Mouse (Mus musculus) limb, embryonic 11.5 days (tissue): ENCODE data around the gene Larp6. TPM values are rescaled to one million over a fixed set of nuclear protein-coding genes. Genes with fewer than 3 reads are reported as not detected.

Source experiments
- ATAC-seq: fragments of 200-750 bp; cut with Nextera tagmentation; 2 replicates; pipeline ENCODE4 v1.8.0; 2017; ENCODE audit warnings: low read depth; ENCODE audit not compliant: insufficient number of reproducible peaks, low FRiP score, low TSS enrichment
- DNase-seq: peaks from one replicate; pipeline ENCODE4 v3.0.0-alpha.2; 2015; ENCODE audit warnings: low spot score
- H3K27ac ChIP-seq: fragments of 300-500 bp; sonication (generic); replicated peaks from 2 replicates; pipeline ENCODE4 v1.5.1; 2014; ENCODE audit warnings: low read depth, mild to moderate bottlenecking, low read length
- H3K27me3 ChIP-seq: fragments of 300-500 bp; sonication (generic); 2 replicates; pipeline ENCODE4 v1.6.1; 2014; ENCODE audit warnings: mild to moderate bottlenecking, low read length, mixed read lengths; ENCODE audit not compliant: control insufficient read depth, insufficient read depth
- H3K36me3 ChIP-seq: fragments of 300-500 bp; sonication (generic); 2 replicates; pipeline ENCODE4 v1.6.1; 2014; ENCODE audit warnings: mild to moderate bottlenecking, low read length, moderate library complexity, mixed read lengths; ENCODE audit not compliant: control insufficient read depth, insufficient read depth
- H3K4me1 ChIP-seq: fragments of 300-500 bp; sonication (generic); 2 replicates; pipeline ENCODE4 v1.6.1; 2014; ENCODE audit warnings: low read length, mixed read lengths; ENCODE audit not compliant: control insufficient read depth, insufficient read depth
- H3K4me2 ChIP-seq: fragments of 300-500 bp; sonication (generic); 2 replicates; pipeline ENCODE4 v1.6.1; 2014; ENCODE audit warnings: low read depth, mild to moderate bottlenecking, moderate library complexity; ENCODE audit not compliant: severe bottlenecking
- H3K4me3 ChIP-seq: fragments of 300-500 bp; sonication (generic); 2 replicates; pipeline ENCODE4 v1.5.1; 2014; ENCODE audit warnings: low read depth, low read length
- H3K9ac ChIP-seq: fragments of 300-500 bp; sonication (generic); 2 replicates; pipeline ENCODE4 v1.6.1; 2014; ENCODE audit warnings: mild to moderate bottlenecking, low read length
- H3K9me3 ChIP-seq: fragments of 300-500 bp; sonication (generic); 2 replicates; pipeline ENCODE4 v1.6.1; 2016; ENCODE audit warnings: low read length; ENCODE audit not compliant: control insufficient read depth
- whole genome bisulfite sequencing: fragments of 180-500 bp; shearing (Covaris S2); extraction: QIAGEN DNeasy Blood & Tissue Kit; methylation state at CpG from one replicate; pipeline ENCODE4 v1.1.7; 2014; 5-methylcytosine and 5-hydroxymethylcytosine counted together
- polyA plus RNA-seq: library from polyadenylated mRNA; unstranded; fragments of >200 nt; fragmentation: Nextera tagmentation; extraction: Ambion mirVana; gene quantifications from 2 replicates; pipeline ENCODE4 v1.2.1, GENCODE M21; 2014

Larp6 gene
- polyA plus RNA-seq, 1 experiment from 2014 or later, result 1.3 TPM

DNA sequence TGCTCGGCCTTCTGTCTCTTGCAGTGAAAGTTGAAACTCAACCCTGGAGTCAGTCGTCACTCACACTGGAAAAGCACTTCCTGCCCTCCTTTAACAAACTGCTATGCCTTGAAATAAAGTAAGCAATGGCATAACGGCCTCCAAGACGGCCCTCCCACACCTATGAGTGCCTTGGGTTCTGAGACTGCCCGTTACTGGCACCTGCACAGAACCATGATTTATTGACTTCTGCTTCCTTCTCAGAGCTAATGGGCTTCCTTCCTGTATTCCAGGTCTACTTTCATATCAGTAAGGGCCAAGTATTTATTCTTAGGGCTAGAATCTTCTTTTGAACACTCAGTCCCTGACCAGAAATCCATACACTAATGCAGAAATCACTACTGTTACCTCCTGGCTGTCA lies 33.9 kb upstream of the Larp6 start:
- Histone ChIP-seq H3K9me3 (no peaks in the 10 kb centered on the region), H3K4me3 (no peak overlapping the region), H3K27me3 (no peaks in the 10 kb centered on the region), H3K36me3 (peaks cover 2% of the 10 kb centered on the region; the same call in 1 of the 2 replicates), H3K27ac (no peak overlapping the region), H3K4me2 (no peak overlapping the region), H3K4me1 (no peaks in the 10 kb centered on the region), H3K9ac (no peak overlapping the region)
- 75% methylated on average over 5 of the region's 5 CpGs for WGBS
- DNase-seq (no peak), ATAC-seq (no peak)

DNA sequence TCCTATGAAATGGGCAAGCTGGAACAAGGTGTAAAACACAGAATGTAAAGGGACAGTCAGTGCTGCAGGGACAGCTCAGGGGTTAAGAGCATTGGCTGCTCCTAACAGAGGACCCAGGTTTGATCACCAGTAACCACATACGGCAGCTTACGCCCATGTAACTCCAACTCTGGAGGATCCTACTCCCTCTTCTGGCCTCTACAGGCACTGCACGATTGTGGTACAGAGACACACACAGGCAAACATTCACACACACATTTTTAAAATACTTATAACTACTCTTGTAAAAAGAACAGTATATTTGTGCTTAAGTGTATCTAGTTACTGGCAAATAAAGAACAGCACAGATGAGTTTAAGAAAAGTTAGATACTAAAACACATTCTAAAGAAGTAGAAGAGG lies 31.8 kb upstream of the Larp6 start:
- WGBS, result 84% methylated on average over 3 of the region's 3 CpGs
- H3K36me3 ChIP-seq, result peaks cover 2% of the 10 kb centered on the region; the same call in 1 of the 2 replicates

DNA sequence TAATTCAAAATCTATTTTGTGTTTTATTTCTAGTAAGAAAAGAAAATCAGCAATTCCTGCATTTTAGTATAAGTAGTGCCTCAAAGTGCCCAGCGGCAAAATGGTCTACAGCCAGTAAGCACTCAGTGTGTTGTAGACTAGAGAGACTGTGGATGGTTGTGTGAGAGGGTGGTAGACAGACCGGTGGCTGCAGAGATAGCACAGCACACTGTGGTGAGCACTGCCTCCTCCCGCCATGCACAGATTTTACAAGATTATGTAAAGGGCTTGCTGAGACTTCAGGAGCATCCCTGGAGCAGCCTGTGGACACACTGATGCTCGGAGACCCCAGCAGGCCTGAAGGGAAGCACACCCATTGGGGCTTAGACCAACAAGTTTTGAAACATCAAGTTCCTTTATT lies 30.0 kb upstream of the Larp6 start:
- H3K9me3 ChIP-seq, result no peaks in the 10 kb centered on the region
- DNase-seq (no peak), ATAC-seq (no peak)
- no peaks in the 10 kb centered on the region for H3K27me3 ChIP-seq
- H3K36me3 ChIP-seq, result peaks cover 2% of the 10 kb centered on the region; the same call in 1 of the 2 replicates
- H3K9ac ChIP-seq, result no peak overlapping the region
- H3K4me1 ChIP-seq, result no peaks in the 10 kb centered on the region
- H3K4me2 ChIP-seq, result no peak overlapping the region
- H3K4me3 ChIP-seq, result no peak overlapping the region
- H3K27ac ChIP-seq, result no peak overlapping the region
- 89% methylated on average over 4 of the region's 4 CpGs for WGBS

More for the DNA sequence above, 31.8 kb upstream of the Larp6 start:
- Histone ChIP-seq H3K27me3 (no peaks in the 10 kb centered on the region), H3K9ac (no peak overlapping the region), H3K27ac (no peak overlapping the region), H3K4me2 (no peak overlapping the region), H3K4me1 (no peaks in the 10 kb centered on the region), H3K4me3 (no peak overlapping the region), H3K9me3 (no peaks in the 10 kb centered on the region)
- DNase-seq (no peak), ATAC-seq (no peak)

DNA sequence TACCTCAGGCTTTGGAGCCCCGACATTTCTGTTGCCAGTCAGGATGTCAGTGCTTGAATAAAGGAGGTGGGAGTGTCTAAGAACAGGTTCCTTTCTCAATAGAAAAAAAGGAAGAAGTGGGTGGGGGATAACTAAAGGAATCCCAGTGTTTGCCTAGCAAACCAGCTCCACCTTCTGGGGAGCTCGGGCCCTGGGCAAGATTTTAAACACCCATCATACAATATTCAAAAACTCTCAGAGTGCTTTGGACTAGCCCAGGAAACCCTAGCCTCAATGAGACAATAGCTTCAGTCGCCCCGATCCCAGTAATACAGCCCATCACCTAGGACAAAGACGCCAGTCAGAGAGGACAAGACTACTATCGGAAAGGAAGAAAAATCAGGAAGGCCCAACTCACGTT lies 25.4 kb upstream of the Larp6 start:
- 2% methylated on average over 7 of the region's 7 CpGs for WGBS
- Histone ChIP-seq H3K4me3 (peak overlapping the region; percentile 69), H3K9me3 (no peaks in the 10 kb centered on the region), H3K4me1 (0 out of 2 replicates have a peak, but pooled peaks cover 3% of the 10 kb centered on the region), H3K27ac (no peak overlapping the region), H3K9ac (peak overlapping the region; percentile 56; the same call in 1 of the 2 replicates), H3K36me3 (peaks cover 2% of the 10 kb centered on the region; the same call in 1 of the 2 replicates), H3K27me3 (no peaks in the 10 kb centered on the region), H3K4me2 (peak overlapping the region; percentile 53)
- ATAC-seq, result 0 out of 2 replicates have a peak, but pooled peaks have one; percentile 17
- no peak for DNase-seq

DNA sequence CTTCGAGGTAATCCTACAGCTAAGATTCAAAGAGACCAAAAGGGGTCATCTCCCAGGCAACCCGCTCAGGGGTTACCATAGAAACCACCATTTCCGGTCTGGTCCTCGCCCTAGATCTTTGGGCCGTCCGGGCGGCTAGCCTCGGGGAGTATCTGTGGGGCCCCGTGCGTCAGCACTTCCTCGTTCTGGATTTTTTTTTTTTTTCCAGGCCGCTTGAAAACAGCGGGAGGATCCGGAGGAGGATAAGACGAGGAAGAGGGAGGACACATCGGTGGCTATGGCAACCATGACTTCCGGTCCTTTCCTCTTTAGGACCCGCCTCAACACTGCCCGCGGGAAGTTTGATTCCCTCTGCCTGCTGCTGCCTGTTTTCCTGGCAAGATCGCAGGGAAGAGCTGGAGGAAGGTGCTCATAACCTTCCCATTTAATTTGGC lies 24.9 kb upstream of the Larp6 start, which contains the start of gene Lrrc49:
TSS of gene Lrrc49 (minus strand) at position 268 of the 434 bp plus-strand sequence.
- peak; percentile 88 for ATAC-seq
- peaks cover under 1% of the 10 kb centered on the region; the same call in 1 of the 2 replicates for H3K36me3 ChIP-seq
- no peaks in the 10 kb centered on the region for H3K27me3 ChIP-seq
- H3K27ac ChIP-seq, result peak within 1 kb of the TSS; percentile 80
- peak within 1 kb of the TSS; percentile 53 for H3K4me2 ChIP-seq
- peak; percentile 92 for DNase-seq
- 0 out of 2 replicates have a peak, but pooled peaks cover 3% of the 10 kb centered on the region for H3K4me1 ChIP-seq
- WGBS, result under 1% methylated on average over 21 of the region's 21 CpGs
- peak within 1 kb of the TSS; percentile 69 for H3K4me3 ChIP-seq
- peak within 1 kb of the TSS; percentile 59 for H3K9ac ChIP-seq
- H3K9me3 ChIP-seq, result no peaks in the 10 kb centered on the region

DNA sequence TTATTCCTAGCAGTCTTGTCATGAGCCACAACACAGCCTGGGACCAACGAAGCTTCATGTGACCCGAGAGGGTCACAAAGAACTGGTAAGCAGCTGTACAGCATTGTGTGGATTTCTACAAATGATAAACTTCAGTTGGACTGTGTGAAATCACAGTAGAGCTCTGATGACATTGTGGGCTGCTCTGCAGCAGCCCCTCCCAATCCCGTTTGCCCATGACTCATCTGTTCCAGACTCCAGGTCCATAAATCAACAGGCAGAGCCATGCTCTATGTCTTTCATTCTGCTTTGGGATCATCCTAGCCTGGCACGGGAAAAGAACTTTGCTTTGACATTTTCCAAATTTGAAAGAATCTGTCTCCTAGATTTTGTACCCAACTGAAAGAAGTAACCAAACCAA lies 20.2 kb upstream of the Larp6 start:
- Histone ChIP-seq H3K9ac (no peak overlapping the region), H3K36me3 (no peaks in the 10 kb centered on the region), H3K27me3 (no peaks in the 10 kb centered on the region), H3K9me3 (no peaks in the 10 kb centered on the region), H3K4me1 (0 out of 2 replicates have a peak, but pooled peaks cover 3% of the 10 kb centered on the region), H3K4me2 (no peak overlapping the region), H3K27ac (no peak overlapping the region), H3K4me3 (no peak overlapping the region)
- WGBS, result 73% methylated on average over 4 of the region's 4 CpGs
- DNase-seq, result no peak
- ATAC-seq, result no peak

DNA sequence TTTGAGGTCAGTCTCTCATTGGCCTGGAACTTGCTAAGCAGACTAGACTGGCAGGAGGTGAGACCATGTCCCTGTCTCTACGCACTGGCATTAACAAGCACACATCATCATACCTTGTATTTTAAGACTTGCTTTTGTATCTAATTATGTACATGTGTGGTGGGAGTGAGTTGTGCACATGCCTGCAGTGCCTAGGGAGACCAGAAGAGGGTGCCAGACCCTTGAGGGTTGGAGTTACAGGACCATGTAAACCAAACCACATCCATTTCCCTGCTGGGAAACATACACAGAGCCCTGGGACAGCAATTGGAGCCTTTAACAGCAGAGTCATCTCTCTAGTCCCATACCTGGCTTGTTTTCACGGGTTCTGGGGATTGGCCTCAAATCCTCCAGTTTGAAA lies 18.8 kb upstream of the Larp6 start:
- Histone ChIP-seq H3K27ac (no peak overlapping the region), H3K27me3 (no peaks in the 10 kb centered on the region), H3K4me2 (no peak overlapping the region), H3K36me3 (no peaks in the 10 kb centered on the region), H3K9me3 (no peaks in the 10 kb centered on the region), H3K4me1 (no peaks in the 10 kb centered on the region), H3K9ac (no peak overlapping the region), H3K4me3 (no peak overlapping the region)
- DNase-seq (peak; percentile 40), ATAC-seq (no peak)
- WGBS, result 53% methylated on average over 2 of the region's 2 CpGs

DNA sequence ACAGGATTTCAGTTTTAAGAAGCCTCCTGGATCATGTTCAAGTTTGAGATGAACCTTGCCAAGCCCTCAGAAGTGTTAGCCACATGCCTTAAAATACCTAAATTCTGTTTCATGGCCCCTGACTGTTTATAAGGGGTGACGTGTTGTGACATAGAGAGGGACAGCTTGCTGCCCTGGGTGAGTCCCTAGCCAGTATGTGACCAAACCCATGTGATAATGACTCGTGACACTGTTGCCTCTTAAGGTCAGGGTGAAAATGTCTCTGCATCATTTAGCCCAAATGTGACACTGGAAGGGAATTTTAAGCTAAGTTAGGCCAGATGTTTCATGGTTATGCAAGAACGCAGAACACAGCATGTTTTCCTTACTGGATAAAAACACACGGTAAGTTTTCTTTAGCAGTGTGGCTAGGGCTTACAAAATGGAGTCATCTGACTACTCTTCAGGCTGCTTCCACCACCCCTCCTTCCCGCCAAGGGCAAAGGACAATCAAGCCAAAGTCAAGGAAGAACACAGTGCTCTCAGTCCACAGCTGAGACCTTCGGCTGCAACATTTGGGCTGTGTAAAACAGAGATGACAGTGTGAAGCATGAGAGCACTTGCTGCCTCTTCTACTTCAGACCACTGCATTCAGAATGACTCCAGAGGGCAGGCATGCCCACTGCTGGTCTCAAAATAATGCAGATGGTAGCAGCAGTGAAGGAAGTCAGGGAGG lies 16.4 kb upstream of the Larp6 start:
- no peak overlapping the region for H3K27ac ChIP-seq
- H3K4me1 ChIP-seq, result no peaks in the 10 kb centered on the region
- 66% methylated on average over 6 of the region's 6 CpGs for WGBS
- no peak overlapping the region for H3K4me3 ChIP-seq
- no peak overlapping the region for H3K9ac ChIP-seq
- H3K27me3 ChIP-seq, result no peaks in the 10 kb centered on the region
- H3K4me2 ChIP-seq, result no peak overlapping the region
- H3K36me3 ChIP-seq, result no peaks in the 10 kb centered on the region
- DNase-seq, result no peak
- H3K9me3 ChIP-seq, result no peaks in the 10 kb centered on the region
- ATAC-seq, result no peak
